Mouse (Mus musculus) spleen, adult 2 months (tissue): ENCODE results near the gene Olfr730.

ENCODE experiments used
- CTCF ChIP-seq: fragments of 200-500 bp; IDR thresholded peaks from 2 replicates; pipeline ENCODE4 v1.5.1; 2011; ENCODE audit warnings: mild to moderate bottlenecking, inconsistent platforms; ENCODE audit not compliant: insufficient read depth, insufficient read length, insufficient replicate concordance; ENCODE audit errors: extremely low read depth
- POLR2A ChIP-seq: fragments of 200-500 bp; IDR thresholded peaks from 2 replicates; pipeline ENCODE4 v1.6.1; 2011; ENCODE audit warnings: low read depth, low read length, inconsistent platforms

GRCm38 (mm10) chr14:50142580-50142979 is 45.4 kb downstream of the Olfr730 start, which contains the start of gene Olfr728:
- TF ChIP-seq CTCF (no peak), POLR2A (no peak)
